Mouse (Mus musculus) stomach, postnatal 0 days (tissue): ENCODE measurements at regions not wholly inside any gene's neighbourhood (a gene's known extent, or its start where the extent isn't known, plus 50 kb on each side); places are given as distances from the start of the nearest gene placed in this dataset.
A peak's percentile ranks its signal among the peaks of the same experiment; 100 is the strongest.

Experiments
- ATAC-seq: fragments of 200-750 bp; cut with Nextera tagmentation; 2 replicates; pipeline ENCODE4 v1.8.0; 2017; ENCODE audit not compliant: low FRiP score, low TSS enrichment
- DNase-seq: peaks from one replicate; pipeline ENCODE4 v3.0.0-alpha.2; 2016; ENCODE audit warnings: low spot score
- H3K27ac ChIP-seq: fragments of 300-500 bp; sonication (generic); replicated peaks from 2 replicates; pipeline ENCODE4 v1.5.1; 2014; ENCODE audit warnings: mild to moderate bottlenecking, control low read depth
- H3K27me3 ChIP-seq: fragments of 300-500 bp; sonication (generic); 2 replicates; pipeline ENCODE4 v1.6.1; 2014; ENCODE audit warnings: low read length; ENCODE audit not compliant: control insufficient read depth, insufficient read depth
- H3K36me3 ChIP-seq: fragments of 300-500 bp; sonication (generic); 2 replicates; pipeline ENCODE4 v1.6.1; 2014; ENCODE audit warnings: low read length, mixed read lengths; ENCODE audit not compliant: control insufficient read depth, insufficient read depth
- H3K4me1 ChIP-seq: fragments of 300-500 bp; sonication (generic); replicated peaks from 2 replicates; pipeline ENCODE4 v1.6.1; 2014; ENCODE audit warnings: antibody characterized with exemption; ENCODE audit not compliant: control insufficient read depth, insufficient read depth
- H3K4me2 ChIP-seq: fragments of 300-500 bp; sonication (generic); replicated peaks from 2 replicates; pipeline ENCODE4 v1.6.1; 2014; ENCODE audit warnings: low read depth, mild to moderate bottlenecking, control low read depth, moderate library complexity
- H3K4me3 ChIP-seq: fragments of 300-500 bp; sonication (generic); 2 replicates; pipeline ENCODE4 v1.5.1; 2014; ENCODE audit warnings: low read depth, low read length, control low read depth
- H3K9ac ChIP-seq: fragments of 300-500 bp; sonication (generic); 2 replicates; pipeline ENCODE4 v1.6.1; 2014; ENCODE audit warnings: mild to moderate bottlenecking, low read length, control low read depth, mixed read lengths
- H3K9me3 ChIP-seq: fragments of 300-500 bp; sonication (generic); 2 replicates; pipeline ENCODE4 v1.6.1; 2016; ENCODE audit warnings: low read length; ENCODE audit not compliant: control insufficient read depth
- CTCF ChIP-seq: IDR thresholded peaks from 2 replicates; pipeline ENCODE4 v1.5.1; 2016; ENCODE audit warnings: antibody characterized with exemption, low read depth, mild to moderate bottlenecking, moderate library complexity
- EP300 ChIP-seq: optimal IDR thresholded peaks from 2 replicates; pipeline ENCODE3; 2016; ENCODE audit warnings: antibody characterized with exemption
- WGBS: fragments of 180-500 bp; shearing (Covaris S2); extraction: QIAGEN DNeasy Blood & Tissue Kit; methylation state at CpG from one replicate; pipeline ENCODE4 v1.1.7; 2014; 5-methylcytosine and 5-hydroxymethylcytosine counted together

- ATAC-seq (peak; percentile 67; the same call in 1 of the 2 replicates), DNase-seq (peak; percentile 41)
- H3K27ac ChIP-seq: no peak overlapping the region
- TF ChIP-seq CTCF (no peak), EP300 (no peak)
- no peaks in the 10 kb centered on the region for H3K9me3 ChIP-seq
- no peak overlapping the region for H3K9ac ChIP-seq
- H3K36me3 ChIP-seq: no peaks in the 10 kb centered on the region
- 32% methylated on average over 12 of the region's 12 CpGs for WGBS
- H3K4me3 ChIP-seq: no peak overlapping the region
- H3K4me2 ChIP-seq: no peak overlapping the region
- no peaks in the 10 kb centered on the region for H3K27me3 ChIP-seq
- H3K4me1 ChIP-seq: no peaks in the 10 kb centered on the region
Measured at GRCm38 (mm10) chr6:116821215-116821912, 104.7 kb upstream of the Tmem72 start.

DNA sequence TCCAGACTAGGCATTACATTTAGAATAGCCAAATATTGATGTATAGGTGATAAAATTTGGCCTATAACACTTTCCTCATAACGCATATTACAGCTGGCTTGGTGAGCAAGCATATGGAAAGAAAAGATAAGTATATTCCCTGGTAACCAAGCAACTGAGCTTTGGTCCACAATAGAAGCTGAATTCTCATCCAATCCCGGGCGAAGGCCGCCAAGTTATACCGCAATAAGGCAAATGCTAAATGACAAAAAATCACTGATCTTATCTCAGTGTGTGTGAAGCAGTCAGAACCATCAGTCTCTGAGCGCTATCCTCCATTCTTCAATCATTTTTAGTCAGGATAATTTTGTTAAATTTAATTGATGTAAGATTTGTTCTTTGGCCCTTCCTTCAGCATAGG, 105.9 kb upstream of the Tmem72 start:
- Histone ChIP-seq H3K4me2 (no peak overlapping the region), H3K27ac (no peak overlapping the region), H3K36me3 (no peaks in the 10 kb centered on the region), H3K4me3 (no peak overlapping the region), H3K27me3 (no peaks in the 10 kb centered on the region), H3K9ac (no peak overlapping the region), H3K4me1 (no peaks in the 10 kb centered on the region), H3K9me3 (no peaks in the 10 kb centered on the region)
- 89% methylated on average over 6 of the region's 6 CpGs for WGBS
- no peak for ATAC-seq
- no peak for DNase-seq
- TF ChIP-seq EP300: no peak
- TF ChIP-seq CTCF: no peak

- H3K36me3 ChIP-seq: no peaks in the 10 kb centered on the region
- H3K27me3 ChIP-seq: no peaks in the 10 kb centered on the region
- H3K9me3 ChIP-seq: no peaks in the 10 kb centered on the region
- H3K4me3 ChIP-seq: no peak overlapping the region
- ATAC-seq (no peak), DNase-seq (no peak)
- H3K4me2 ChIP-seq: no peak overlapping the region
- H3K27ac ChIP-seq: no peak overlapping the region
- H3K9ac ChIP-seq: no peak overlapping the region
- 84% methylated on average over 2 of the region's 2 CpGs for WGBS
- TF ChIP-seq EP300 (no peak), CTCF (no peak)
- H3K4me1 ChIP-seq: no peaks in the 10 kb centered on the region
Measured at GRCm38 (mm10) chr6:116825628-116826027, 108.9 kb upstream of the Tmem72 start.

GRCm38 (mm10) chr6:116829341-116829740, 112.6 kb upstream of the Tmem72 start:
- Histone ChIP-seq H3K4me3 (no peak overlapping the region), H3K9me3 (no peaks in the 10 kb centered on the region), H3K4me2 (no peak overlapping the region), H3K4me1 (no peaks in the 10 kb centered on the region), H3K27ac (no peak overlapping the region), H3K9ac (no peak overlapping the region), H3K36me3 (no peaks in the 10 kb centered on the region), H3K27me3 (no peaks in the 10 kb centered on the region)
- DNase-seq (peak; percentile 22), ATAC-seq (no peak; the same call in 1 of the 2 replicates)
- TF ChIP-seq EP300 (no peak), CTCF (no peak)
- 20% methylated on average over 2 of the region's 2 CpGs for WGBS

GRCm38 (mm10) chr6:116845990-116846862, 129.5 kb upstream of the Tmem72 start:
- TF ChIP-seq CTCF (no peak), EP300 (no peak)
- 64% methylated on average over 11 of the region's 11 CpGs for WGBS
- Histone ChIP-seq H3K4me3 (no peak overlapping the region), H3K27me3 (no peaks in the 10 kb centered on the region), H3K27ac (no peak overlapping the region), H3K9ac (no peak overlapping the region), H3K4me2 (no peak overlapping the region), H3K36me3 (no peaks in the 10 kb centered on the region), H3K9me3 (no peaks in the 10 kb centered on the region), H3K4me1 (no peaks in the 10 kb centered on the region)
- DNase-seq (no peak), ATAC-seq (no peak)

DNA sequence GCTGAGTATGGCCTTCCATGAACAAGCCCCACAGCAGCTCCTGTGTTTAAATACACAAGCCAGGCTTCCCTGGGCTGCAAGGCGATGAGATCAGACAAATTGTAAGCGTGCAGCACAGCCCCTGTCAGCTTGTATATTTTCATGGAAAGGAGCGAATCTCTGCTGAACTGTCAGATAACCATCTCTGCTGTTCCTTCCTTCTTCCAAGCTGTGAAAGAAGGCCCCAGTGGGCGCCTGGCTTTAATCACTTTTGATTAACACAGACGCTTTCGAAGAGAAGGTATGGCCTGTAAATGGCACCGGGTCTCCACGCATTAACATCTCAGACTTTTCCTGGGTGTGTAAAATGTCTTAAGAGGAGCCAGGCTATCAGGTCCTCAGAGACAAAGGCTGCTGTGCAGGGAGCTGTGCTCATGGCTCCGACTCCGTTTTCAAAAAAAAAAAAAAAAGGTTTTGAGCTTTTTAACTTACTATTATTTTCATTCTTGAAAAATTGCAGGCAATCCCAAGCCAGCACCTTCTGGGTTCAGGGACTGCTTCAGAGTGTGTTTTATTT, 131.9 kb upstream of the Tmem72 start:
- TF ChIP-seq EP300 (no peak), CTCF (no peak)
- 45% methylated on average over 10 of the region's 10 CpGs for WGBS
- Histone ChIP-seq H3K4me2 (no peak overlapping the region), H3K4me3 (no peak overlapping the region), H3K27ac (no peak overlapping the region), H3K4me1 (no peaks in the 10 kb centered on the region), H3K9ac (no peak overlapping the region), H3K36me3 (no peaks in the 10 kb centered on the region), H3K27me3 (no peaks in the 10 kb centered on the region), H3K9me3 (no peaks in the 10 kb centered on the region)
- no peak for ATAC-seq
- DNase-seq: no peak
